Mouse (Mus musculus) C2C12 (cell line): ENCODE results near the gene Snx29.

ENCODE experiments used
- CEBPB ChIP-seq: IDR thresholded peaks from one replicate; pipeline ENCODE4 v1.6.1; 2011; ENCODE audit warnings: low read depth, mild to moderate bottlenecking, control low read depth, moderate library complexity
- CTCF ChIP-seq: IDR thresholded peaks from one replicate; pipeline ENCODE4 v1.5.1; 2011; ENCODE audit not compliant: control insufficient read depth, insufficient read depth, insufficient read length
- MYOG ChIP-seq: IDR thresholded peaks from one replicate; pipeline ENCODE4 v1.6.1; 2011; ENCODE audit not compliant: control insufficient read depth, insufficient read length; ENCODE audit errors: extremely low read depth
- USF1 ChIP-seq: IDR thresholded peaks from one replicate; pipeline ENCODE4 v1.6.1; 2011; ENCODE audit warnings: low read depth, mild to moderate bottlenecking, control low read depth, moderate library complexity

DNA sequence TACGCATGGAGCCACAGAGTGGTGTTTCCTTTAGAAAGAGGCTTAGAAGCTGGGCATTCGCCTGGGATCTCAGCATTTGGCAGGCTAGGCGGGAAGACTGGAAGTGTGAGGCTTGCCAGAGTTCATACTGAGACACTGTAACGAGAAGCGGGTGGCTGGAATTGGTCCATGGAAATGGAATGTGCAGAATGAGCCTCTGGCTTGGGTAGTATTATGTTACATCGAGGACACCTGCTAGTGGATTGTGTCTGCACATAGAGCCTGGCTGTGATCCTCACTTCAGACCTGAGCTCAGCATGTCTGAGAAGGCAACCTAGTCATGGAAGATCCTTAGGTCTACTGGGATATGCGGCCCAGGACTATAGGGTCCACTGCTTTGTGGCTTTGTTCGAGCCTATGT, 209.9 kb downstream of the Snx29 start:
- TF ChIP-seq USF1 = no peak
- no peak for TF ChIP-seq CTCF
- TF ChIP-seq MYOG = no peak
- no peak for TF ChIP-seq CEBPB
